Mouse (Mus musculus): Measurements from ENCODE around the gene Snx12.
"Not testable (repeated sequence)": the region's sequence is repeated elsewhere in the genome, so short reads cannot be mapped to it uniquely, and the experiment has no call there.

The Snx12 gene

DNA sequence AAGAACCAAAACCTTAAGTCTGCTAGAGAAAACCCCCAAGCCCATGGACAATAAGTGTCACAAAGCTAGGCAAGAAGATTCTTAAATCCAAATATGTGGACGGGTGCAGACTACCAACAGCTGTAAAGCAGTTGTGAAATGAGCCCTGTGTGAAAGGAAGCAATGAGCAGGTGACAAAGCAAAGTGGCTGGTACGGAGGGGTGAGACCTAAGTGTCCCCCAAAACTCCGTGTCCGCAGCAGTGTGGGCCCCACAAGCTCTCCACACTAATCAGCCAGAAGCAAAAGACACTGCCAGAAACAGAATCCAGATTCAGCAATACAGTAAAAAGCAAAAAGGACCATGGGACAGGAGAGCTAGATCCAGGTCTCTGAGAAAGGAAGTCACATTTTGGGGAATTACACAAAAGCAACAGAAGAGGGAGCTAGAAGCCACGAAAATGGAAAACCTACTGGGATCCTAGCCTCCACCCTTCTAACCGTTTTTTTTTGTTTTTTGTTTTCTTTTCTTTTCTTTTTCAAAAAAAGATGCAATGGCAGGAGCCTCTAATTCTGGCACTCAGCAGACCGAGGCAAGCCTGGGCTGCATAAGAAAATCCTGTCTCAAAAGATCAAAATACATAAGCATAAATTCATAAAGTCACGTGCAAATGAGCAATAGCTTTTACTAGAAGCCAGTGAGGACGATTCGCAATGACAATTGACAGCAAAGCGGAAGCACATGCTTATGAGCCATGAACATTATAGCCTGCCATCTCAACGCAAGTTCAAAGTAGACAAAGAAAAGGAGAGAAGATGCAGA is 90.2 kb downstream of the Snx12 start:
- peak; percentile 27 for DNase-seq

DNA sequence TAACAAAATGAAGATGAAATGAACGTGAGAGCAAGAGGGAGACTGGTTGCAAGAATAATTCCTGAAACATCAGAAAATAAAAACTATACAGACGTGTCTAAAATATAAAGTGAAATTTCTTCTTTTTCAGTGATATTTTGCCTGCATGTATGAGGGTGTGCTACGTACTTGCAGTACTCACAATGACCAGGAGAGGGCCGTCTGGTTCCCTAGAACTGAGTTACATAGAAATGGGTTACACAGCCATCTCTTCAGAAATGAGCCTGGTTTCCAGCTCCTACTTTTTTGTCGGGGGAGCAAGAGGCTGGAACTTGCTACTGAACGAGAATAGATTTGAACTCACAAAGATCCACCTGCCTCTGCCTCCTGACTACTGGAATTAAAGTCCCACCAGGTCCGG is 91.4 kb downstream of the Snx12 start:
- DNase-seq: peak; percentile 71

DNA sequence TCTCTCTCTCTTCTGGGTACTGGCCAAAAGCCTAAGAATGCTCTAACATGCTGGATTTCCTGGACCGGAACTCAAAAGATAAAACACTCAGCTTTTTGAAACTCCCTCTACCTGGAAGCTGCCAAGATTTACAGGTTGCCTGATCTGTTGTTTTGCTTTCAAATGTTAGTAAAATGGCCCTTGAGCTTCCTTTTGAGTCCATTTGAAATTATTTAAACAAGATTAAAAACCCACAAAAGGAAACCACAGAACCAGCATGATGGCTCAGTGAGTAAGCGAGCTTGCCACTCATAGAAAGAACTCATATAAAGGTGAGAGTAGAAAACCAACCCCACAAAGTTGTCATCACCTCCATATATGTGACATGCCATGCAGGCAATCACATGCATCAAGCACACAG is 93.8 kb downstream of the Snx12 start:
- no peak for DNase-seq

DNA sequence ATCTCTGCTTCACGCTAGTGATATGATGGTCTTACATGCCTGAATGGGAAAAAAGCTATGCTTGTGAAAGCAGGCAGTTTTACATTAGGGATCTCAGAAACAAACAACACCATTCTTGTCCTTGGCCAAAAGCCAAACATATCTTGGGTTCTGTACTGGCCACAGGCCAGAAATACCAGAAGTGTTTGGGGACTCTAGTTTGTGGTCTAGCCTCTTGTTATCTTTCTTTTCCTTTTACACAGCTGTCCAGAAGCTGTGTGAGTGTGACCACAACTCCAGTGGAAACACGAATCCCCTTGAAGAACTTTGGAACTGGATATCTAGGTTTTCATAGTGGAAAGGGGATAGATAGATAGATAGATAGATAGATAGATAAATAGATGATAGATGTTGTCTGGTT is 95.4 kb downstream of the Snx12 start:
- DNase-seq: no peak

DNA sequence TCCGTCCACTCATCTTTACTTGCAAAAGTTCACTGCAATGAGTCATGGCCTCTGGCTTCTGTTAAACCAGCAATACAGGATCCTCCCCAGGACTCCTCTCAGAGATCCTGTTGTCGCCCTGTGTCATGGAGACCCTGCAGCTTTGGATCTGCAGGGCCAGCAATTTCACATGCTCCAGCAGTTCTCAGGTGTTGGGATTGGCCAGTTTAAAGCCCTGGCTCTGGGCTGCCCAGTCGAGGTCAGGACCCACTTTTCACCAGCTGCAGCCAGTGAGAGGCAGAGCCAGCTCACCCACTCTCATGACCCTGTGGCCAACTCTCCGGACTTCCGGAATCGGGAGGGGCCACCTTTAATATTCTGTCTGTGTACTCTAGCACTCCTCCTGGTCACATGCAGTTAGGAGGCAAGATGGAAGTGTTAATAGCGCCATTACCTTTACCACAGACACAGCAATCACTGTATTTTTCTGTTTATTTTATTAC is 95.8 kb downstream of the Snx12 start:
- no peak for DNase-seq

DNA sequence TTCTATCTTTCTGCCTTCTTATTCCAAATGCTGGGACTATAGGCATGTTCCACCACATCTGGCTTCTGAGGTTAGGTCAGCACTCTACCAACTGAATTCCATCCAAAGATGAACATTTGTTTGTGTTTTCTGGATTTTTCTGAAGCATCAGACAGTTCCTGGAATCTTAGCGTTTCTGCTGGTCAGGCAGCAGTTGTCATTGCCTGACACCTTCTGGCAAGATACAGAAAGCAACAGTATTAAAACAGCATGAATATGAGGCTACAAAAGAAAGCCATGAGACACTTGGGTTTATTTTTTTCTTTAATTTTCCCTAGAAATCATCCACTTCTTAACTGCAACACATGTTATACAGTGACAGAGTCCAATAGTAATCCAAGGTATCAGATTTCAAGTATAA is 101.8 kb downstream of the Snx12 start:
- no peak for DNase-seq

DNA sequence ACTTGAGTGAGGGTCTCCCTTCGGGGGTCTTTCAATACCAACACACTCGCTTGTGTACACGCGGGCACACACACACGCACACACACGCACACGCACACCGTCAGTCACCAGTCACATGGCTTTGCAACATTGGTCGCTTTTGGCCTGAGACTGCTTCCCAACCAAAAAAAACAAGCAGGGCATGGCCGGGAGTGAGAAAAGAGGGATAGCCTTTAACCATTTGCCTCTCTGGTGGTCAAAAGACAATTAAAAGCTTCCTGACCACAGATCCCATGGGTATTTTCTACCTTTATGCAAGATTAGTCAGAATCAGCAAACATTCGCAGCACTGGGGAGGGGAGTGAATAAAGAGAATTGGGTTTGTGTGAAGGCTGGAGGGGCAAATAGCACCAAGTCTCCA is 136.4 kb downstream of the Snx12 start, which contains the start of gene Slc7a3:
TSS of gene Slc7a3 (minus strand) at position 101 of the 400 bp plus-strand sequence.
- no peak for DNase-seq

DNA sequence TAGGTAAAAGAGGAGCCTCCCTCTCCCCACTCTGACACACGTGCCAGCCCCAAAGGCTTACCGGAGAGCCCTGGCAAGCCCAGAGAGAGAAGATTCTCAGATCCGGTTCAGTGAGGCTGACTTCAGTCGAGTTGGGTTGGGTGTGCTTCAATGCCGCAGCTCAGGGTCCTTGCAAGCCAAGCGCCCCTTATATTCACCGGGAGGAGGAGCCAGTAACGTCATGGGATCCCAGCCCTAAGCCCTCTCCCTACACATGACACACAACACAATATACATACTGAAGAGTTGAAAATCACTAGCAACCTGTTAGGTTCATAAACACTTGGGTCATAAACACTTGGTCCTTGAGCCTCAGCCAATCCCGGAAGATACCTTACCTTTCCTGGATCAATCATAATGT is 137.2 kb downstream of the Snx12 start:
- not testable (repeated sequence) for DNase-seq

DNA sequence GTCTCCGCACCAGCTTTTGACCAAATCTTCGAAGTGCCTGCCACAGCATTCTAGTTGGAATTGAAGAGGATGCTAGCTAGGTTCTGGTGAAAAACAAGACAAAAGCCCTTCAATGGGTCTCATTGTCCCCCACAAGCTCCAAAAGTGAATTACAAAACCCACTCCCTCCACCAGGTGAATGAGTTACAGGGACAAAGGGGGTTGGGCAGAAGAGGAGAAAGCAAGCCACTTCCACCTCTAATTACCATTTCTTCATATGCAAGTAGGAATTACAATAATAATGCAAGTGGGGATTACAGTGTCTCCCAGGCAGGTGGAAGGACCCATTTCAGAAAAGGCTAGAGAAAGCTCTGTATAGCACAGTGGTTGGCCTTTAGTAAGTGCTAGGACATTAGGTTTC is 138.2 kb downstream of the Snx12 start:
- DNase-seq: no peak

DNA sequence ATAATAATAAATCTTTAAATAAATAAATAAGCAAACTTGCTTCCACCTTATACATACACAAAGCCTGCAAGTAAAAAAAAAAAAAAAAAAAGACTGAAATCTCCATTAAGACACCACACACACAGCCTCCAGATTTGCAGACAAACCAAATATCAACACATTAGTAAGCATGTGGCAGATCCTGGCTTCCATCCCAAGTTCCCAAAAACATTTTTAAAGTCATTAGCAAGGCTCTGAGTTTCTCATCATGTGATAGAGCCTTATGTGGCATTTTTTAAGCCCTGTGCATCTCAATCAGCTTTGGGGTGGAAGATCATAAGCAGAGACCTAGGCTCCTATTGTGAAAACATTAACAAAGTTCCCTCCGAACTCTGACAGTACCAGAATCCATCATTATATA is 157.1 kb downstream of the Snx12 start:
- DNase-seq: no peak

DNA sequence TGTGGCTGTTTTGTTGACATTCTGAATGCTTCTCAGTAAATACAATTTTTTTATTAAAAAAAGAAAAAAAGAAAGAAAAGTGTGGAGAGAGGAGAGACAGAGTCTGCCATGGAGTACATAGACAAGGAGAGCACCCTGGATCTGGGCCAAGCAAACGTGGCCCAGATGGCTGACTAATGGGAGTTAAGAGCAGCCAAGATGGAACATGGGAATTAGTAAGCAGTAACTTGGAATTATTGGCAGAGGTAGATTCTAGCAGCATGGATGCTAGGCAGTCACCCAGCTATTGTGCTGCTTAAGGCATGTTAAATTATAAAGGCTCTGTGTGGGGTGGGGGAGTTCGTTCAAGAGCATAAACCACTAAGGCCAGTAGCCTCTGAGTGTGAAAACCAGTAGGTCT is 158.9 kb downstream of the Snx12 start:
- no peak for DNase-seq

DNA sequence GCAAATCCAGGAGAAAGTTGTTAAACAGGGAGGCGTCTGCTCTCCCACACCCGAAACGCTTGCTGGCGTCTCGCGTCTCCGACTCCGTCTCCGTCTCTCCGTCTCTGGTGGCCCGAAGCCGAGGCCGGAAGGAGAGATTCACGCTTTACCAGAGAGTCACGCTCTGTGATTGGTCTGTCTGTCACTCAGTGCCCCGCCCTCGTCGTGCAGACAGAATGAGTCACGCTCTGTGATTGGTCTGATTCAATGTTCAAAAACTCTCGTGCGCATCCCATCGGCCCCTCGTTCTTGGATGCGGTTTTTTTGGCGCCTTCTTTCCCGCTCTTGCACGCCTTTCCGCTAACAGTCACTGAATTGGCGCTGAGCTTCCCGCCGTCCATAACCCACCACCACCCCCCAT is 162.8 kb downstream of the Snx12 start, which contains the start of gene Tex11:
TSS of gene Tex11 (minus strand) at position 127 of the 400 bp plus-strand sequence.
- DNase-seq: no peak

Data from thymus, postnatal 25 days (tissue).